Mouse (Mus musculus) lung, adult 10 weeks (tissue): ENCODE data around the gene Slc2a9. TPM values are rescaled to one million over a fixed set of nuclear protein-coding genes. Genes with fewer than 3 reads are reported as not detected.

ENCODE experiments used
- polyA plus RNA-seq: library from polyadenylated mRNA; stranded (reverse); fragments of 350-450 nt; fragmentation: Illumina TruSeq; extraction: RNeasy Lipid Tissue Mini Kit (QIAGEN cat#74804); gene quantifications from one replicate; pipeline ENCODE4 v1.2.3, GENCODE M21; 2014; ENCODE audit warnings: low read depth, low replicate concordance; ENCODE audit not compliant: insufficient read depth

The Slc2a9 gene
- polyA plus RNA-seq, result 2.4 TPM

GRCm38 (mm10) chr5:38502992-38503391 is at the start of gene Slc2a9:
Gene Slc2a9, minus strand, starts transcription at chr5:38503143.

GRCm38 (mm10) chr5:38318966-38319786 is 183.8 kb downstream of the Slc2a9 start, which contains the start of gene Drd5:
Gene Drd5, plus strand, starts transcription at chr5:38319367.

Other genes starting within 250 kb of the Slc2a9 start
- gene Tmem128, start 243.0 kb downstream of the Slc2a9 start, polyA plus RNA-seq, result 54.5 TPM
- gene Otop1, start 227.2 kb downstream of the Slc2a9 start, polyA plus RNA-seq, result 0.62 TPM
- gene Drd5, start 183.8 kb downstream of the Slc2a9 start, polyA plus RNA-seq, result not detected
- 77.8 TPM for gene Wdr1, start 60.1 kb upstream of the Slc2a9 start, polyA plus RNA-seq
- gene Zfp518b, start 181.7 kb upstream of the Slc2a9 start, polyA plus RNA-seq, result 0.80 TPM